Comparison of ENCODE assay signal across 9 mouse cellular contexts in genomic region chr4:152520083-152520482, GRCm38 (mm10). TPM values are rescaled to one million over a fixed set of nuclear protein-coding genes. Genes with fewer than 3 reads are reported as not detected.
DNase-seq lines count a peak whose midpoint lies in the region; ATAC-seq and TF ChIP-seq lines count a peak whose summit lies in the region.
"Had no signal": no experiment of that assay in that cellular context is flagged by ENCODE, and none has a peak within 500 bp of the region (broad histone marks: within the 10 kb centered on the region; RNA-seq: fewer than 3 reads in every experiment).

No protein-coding gene starts in this region.

- no peak overlapping the region for H3K27ac ChIP-seq in neural tube, embryonic 15.5 days (replicated peaks)
- no peak overlapping the region for H3K27ac ChIP-seq in bone marrow macrophage, adult 2 months (ENCODE audit: insufficient read depth, low read depth, low read length)
- H3K27ac ChIP-seq in embryonic facial prominence, embryonic 14.5 days (replicated peaks; ENCODE audit: low read depth, low read length), result no peak overlapping the region
- H3K27ac ChIP-seq in limb, embryonic 14.5 days (replicated peaks; ENCODE audit: low read depth, low read length), result no peak overlapping the region
- H3K27ac ChIP-seq: neural tube, embryonic 13.5 days had no signal

- no peak for TF ChIP-seq POLR2A in bone marrow macrophage, adult 2 months (IDR thresholded peaks at IDR 0.05; ENCODE audit: borderline replicate concordance, low read depth, low read length)
- TF ChIP-seq POLR2A in limb, embryonic 14.5 days (IDR thresholded peaks at IDR 0.05; ENCODE audit: borderline replicate concordance, extremely low read depth, insufficient read depth, insufficient read length), result no peak

- peaks cover 6% of the 10 kb centered on the region; the same call in 1 of the 2 replicates for H3K4me1 ChIP-seq in neural tube, embryonic 15.5 days
- H3K4me1 ChIP-seq in bone marrow macrophage, adult 2 months (ENCODE audit: control insufficient read depth, insufficient read depth, low read length), result no peaks in the 10 kb centered on the region
- H3K4me1 ChIP-seq in embryonic facial prominence, embryonic 14.5 days (ENCODE audit: control insufficient read depth, insufficient read depth, low read length), result no peaks in the 10 kb centered on the region
- no peaks in the 10 kb centered on the region for H3K4me1 ChIP-seq in limb, embryonic 14.5 days (ENCODE audit: control insufficient read depth, insufficient read depth, low read length)

- H3K4me2 ChIP-seq in neural tube, embryonic 15.5 days, result no peak overlapping the region
- no peak overlapping the region for H3K4me2 ChIP-seq in embryonic facial prominence, embryonic 14.5 days (ENCODE audit: low read depth, low read length)
- no peak overlapping the region for H3K4me2 ChIP-seq in limb, embryonic 14.5 days (replicated peaks; ENCODE audit: low read depth, low read length, severe bottlenecking)
- H3K4me2 ChIP-seq: neural tube, embryonic 13.5 days had no signal

- peaks cover 3% of the 10 kb centered on the region; the same call in 1 of the 2 replicates for H3K36me3 ChIP-seq in neural tube, embryonic 15.5 days
- H3K36me3 ChIP-seq in embryonic facial prominence, embryonic 14.5 days (ENCODE audit: control insufficient read depth, insufficient read depth, low read length), result no peaks in the 10 kb centered on the region
- no peaks in the 10 kb centered on the region for H3K36me3 ChIP-seq in limb, embryonic 14.5 days (ENCODE audit: control insufficient read depth, insufficient read depth, low read length)
- H3K36me3 ChIP-seq: neural tube, embryonic 13.5 days had no signal

- no peak overlapping the region for H3K4me3 ChIP-seq in neural tube, embryonic 15.5 days (replicated peaks)
- H3K4me3 ChIP-seq in bone marrow macrophage, adult 2 months (ENCODE audit: insufficient read depth, low read length), result no peak overlapping the region
- no peak overlapping the region for H3K4me3 ChIP-seq in embryonic facial prominence, embryonic 14.5 days (ENCODE audit: low read depth, low read length)
- no peak overlapping the region for H3K4me3 ChIP-seq in limb, embryonic 14.5 days (replicated peaks; ENCODE audit: low read length)
- H3K4me3 ChIP-seq: neural tube, embryonic 13.5 days had no signal

- 34% methylated on average over 6 of the region's 6 CpGs for WGBS in neural tube, embryonic 15.5 days
- 27% methylated on average over 6 of the region's 6 CpGs for WGBS in embryonic facial prominence, embryonic 14.5 days
- 38% methylated on average over 6 of the region's 6 CpGs for WGBS in limb, embryonic 14.5 days

- no peaks in the 10 kb centered on the region for H3K9me3 ChIP-seq in neural tube, embryonic 15.5 days (replicated peaks)
- no peaks in the 10 kb centered on the region for H3K9me3 ChIP-seq in embryonic facial prominence, embryonic 14.5 days (ENCODE audit: control insufficient read depth, low read length)
- H3K9me3 ChIP-seq in limb, embryonic 14.5 days (ENCODE audit: control insufficient read depth, low read length), result no peaks in the 10 kb centered on the region
- H3K9me3 ChIP-seq: neural tube, embryonic 13.5 days had no signal

- peak; percentile 49; the same call in 1 of the 2 replicates for TF ChIP-seq CTCF in bone marrow macrophage, adult 2 months (IDR thresholded peaks at IDR 0.05; ENCODE audit: low read depth, low read length)

- peak; percentile 75 for DNase-seq in neural tube, embryonic 10.5 days (ENCODE audit: extremely low spot score, low spot score)
- peak; percentile 56 for DNase-seq in embryonic facial prominence, embryonic 14.5 days (ENCODE audit: low spot score)
- DNase-seq in kidney, adult 9 months, result peak; percentile 63
- peak; percentile 68 for DNase-seq in limb, embryonic 14.5 days (ENCODE audit: low spot score)
- DNase-seq in retina, adult 2 months (ENCODE audit: low read depth, low spot score), result peak; percentile 29

- H3K9ac ChIP-seq in neural tube, embryonic 15.5 days (replicated peaks), result no peak overlapping the region
- H3K9ac ChIP-seq in embryonic facial prominence, embryonic 14.5 days (ENCODE audit: low read depth, low read length), result no peak overlapping the region
- H3K9ac ChIP-seq in limb, embryonic 14.5 days (ENCODE audit: low read depth, low read length, severe bottlenecking), result no peak overlapping the region
- H3K9ac ChIP-seq: neural tube, embryonic 13.5 days had no signal

- H3K27me3 ChIP-seq in neural tube, embryonic 15.5 days (replicated peaks), result no peaks in the 10 kb centered on the region
- no peaks in the 10 kb centered on the region for H3K27me3 ChIP-seq in embryonic facial prominence, embryonic 14.5 days (replicated peaks; ENCODE audit: control insufficient read depth, insufficient read depth, low read length)
- H3K27me3 ChIP-seq in limb, embryonic 14.5 days (ENCODE audit: control insufficient read depth, insufficient read depth, low read length), result no peaks in the 10 kb centered on the region
- H3K27me3 ChIP-seq: neural tube, embryonic 13.5 days had no signal

- ATAC-seq in neural tube, embryonic 15.5 days (ENCODE audit: low FRiP score), result no peak
- 0 out of 2 replicates have a peak, but pooled peaks have one; percentile 26 for ATAC-seq in embryonic facial prominence, embryonic 14.5 days (ENCODE audit: low read depth)
- no peak for ATAC-seq in limb, embryonic 14.5 days (ENCODE audit: low FRiP score, low read depth)
- no peak for ATAC-seq in inflammation-experienced regulatory T-cells, adult 6 months

RNA-seq across cellular contexts. Expression of gene Kcnab2, which starts 42.4 kb away (rescaled TPM):
- polyA plus RNA-seq in neural tube, embryonic 15.5 days (2015; fragmentation: Nextera tagmentation; extraction: Ambion mirVana), result 37.1 and 50.5 TPM in 2 replicates
- polyA plus RNA-seq in bone marrow macrophage, adult 2 months (2012; ENCODE audit: insufficient read depth, insufficient read length, missing spikeins), result 68.8 and 85.3 TPM in 2 replicates
- polyA plus RNA-seq in embryonic facial prominence, embryonic 14.5 days (2014; fragmentation: Nextera tagmentation; extraction: Ambion mirVana), result 9.2 and 12.1 TPM in 2 replicates
- polyA plus RNA-seq in limb, embryonic 14.5 days (2012; rRNA removed), result 4.6 and 5.8 TPM in 2 replicates
- polyA plus RNA-seq in limb, embryonic 14.5 days (2014; fragmentation: Nextera tagmentation; extraction: Ambion mirVana), result 7.1 and 7.2 TPM in 2 replicates
- polyA plus RNA-seq in inflammation-experienced regulatory T-cells, adult 6 months (2017; shearing (Covaris generic)), result 100 to 1,000 TPM in 1 of 3 experiments, 10 to 100 TPM in 2; 81.9 to 170 (median 96.5) TPM

RNA-seq across cellular contexts. Expression of gene Nphp4, which starts 43.6 kb away (rescaled TPM):
- polyA plus RNA-seq in neural tube, embryonic 15.5 days (2015; fragmentation: Nextera tagmentation; extraction: Ambion mirVana), result 4.9 and 5.4 TPM in 2 replicates
- polyA plus RNA-seq in bone marrow macrophage, adult 2 months (2012; ENCODE audit: insufficient read depth, insufficient read length, missing spikeins), result 1.4 and 1.6 TPM in 2 replicates
- 3.4 and 4.5 TPM in 2 replicates for polyA plus RNA-seq in embryonic facial prominence, embryonic 14.5 days (2014; fragmentation: Nextera tagmentation; extraction: Ambion mirVana)
- polyA plus RNA-seq in limb, embryonic 14.5 days (2012; rRNA removed), result 4.6 and 6.9 TPM in 2 replicates
- 2.2 and 3.1 TPM in 2 replicates for polyA plus RNA-seq in limb, embryonic 14.5 days (2014; fragmentation: Nextera tagmentation; extraction: Ambion mirVana)
- polyA plus RNA-seq in inflammation-experienced regulatory T-cells, adult 6 months (2017; shearing (Covaris generic)), result under 1 TPM in 1 of 3 experiments, not detected in 2; 0.41 TPM
